Mouse (Mus musculus) testis, adult 2 months (tissue): ENCODE data around the gene Ypel5.

ENCODE experiments used
- CTCF ChIP-seq: fragments of 200-500 bp; IDR thresholded peaks from 2 replicates; pipeline ENCODE4 v1.5.1; 2012; ENCODE audit warnings: low read depth, mild to moderate bottlenecking, inconsistent platforms, low read length, moderate library complexity; ENCODE audit not compliant: control insufficient read depth, insufficient read depth, insufficient replicate concordance
- POLR2A ChIP-seq: fragments of 200-500 bp; IDR thresholded peaks from 2 replicates; pipeline ENCODE4 v1.6.1; 2012; ENCODE audit warnings: low read depth, mild to moderate bottlenecking, inconsistent platforms, low read length, moderate library complexity; ENCODE audit not compliant: control insufficient read depth

DNA sequence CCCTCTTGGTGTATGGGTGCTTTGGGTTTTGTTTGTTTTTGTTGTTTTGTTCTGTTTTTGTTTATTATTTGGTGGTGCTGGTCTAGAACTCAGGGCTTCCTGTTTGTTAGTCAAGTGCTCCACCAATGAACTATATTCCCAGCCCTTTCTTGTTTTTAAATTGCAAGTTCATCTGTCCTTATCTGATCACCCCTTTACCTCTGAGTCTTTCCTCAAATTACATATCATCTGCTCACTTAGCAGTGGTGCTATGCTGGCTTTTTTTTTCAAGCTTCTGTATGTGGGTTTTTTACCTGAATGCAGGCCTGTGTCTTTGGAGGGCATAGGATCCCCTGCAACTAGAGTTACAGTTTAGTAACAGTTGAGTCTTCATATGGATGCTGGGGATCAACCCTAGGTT, 9.3 kb downstream of the Ypel5 start:
- TF ChIP-seq CTCF: no peak
- no peak for TF ChIP-seq POLR2A
